Mouse (Mus musculus): ENCODE results near the gene Ttc12. TPM values are rescaled to one million over a fixed set of nuclear protein-coding genes. Genes with fewer than 3 reads are reported as not detected.

The Ttc12 gene
- total RNA-seq (2021), result 1 to 10 TPM; 6.3 to 6.9 TPM
- long read RNA-seq, experiment 1, transcript Ttc12-201 (22 exons, 3,628 nt), result major isoform, 8 of 9 reads
- long read RNA-seq, experiment 1, partial matches to known transcripts, result 0 of 9 reads
- long read RNA-seq, experiment 1, other reads (novel, unspliced or antisense), result 1 of 9 reads
- long read RNA-seq, experiment 2, partial matches to known transcripts, result 0 of 4 reads
- long read RNA-seq, experiment 2, other reads (novel, unspliced or antisense), result 2 of 4 reads

- DNase-seq, result peak; percentile 90
Measured at GRCm38 (mm10) chr9:49485892-49486311, at the start of gene Ttc12. TSS of gene Ttc12 (minus strand) at chr9:49486225.

- no peak for DNase-seq
Measured at GRCm38 (mm10) chr9:49534958-49535357, 48.9 kb upstream of the Ttc12 start.

- DNase-seq, result no peak
Measured at GRCm38 (mm10) chr9:49533912-49534491, 48.0 kb upstream of the Ttc12 start.

- DNase-seq, result no peak
Measured at GRCm38 (mm10) chr9:49533455-49533854, 47.4 kb upstream of the Ttc12 start.

- DNase-seq, result no peak
Measured at GRCm38 (mm10) chr9:49531833-49532232, 45.8 kb upstream of the Ttc12 start.

GRCm38 (mm10) chr9:49531257-49531656, 45.2 kb upstream of the Ttc12 start:
- DNase-seq, result no peak

GRCm38 (mm10) chr9:49530739-49531138, 44.7 kb upstream of the Ttc12 start:
- DNase-seq, result no peak

GRCm38 (mm10) chr9:49529366-49529959, 43.4 kb upstream of the Ttc12 start:
- no peak for DNase-seq

- peak; percentile 35 for DNase-seq
Measured at GRCm38 (mm10) chr9:49528943-49529342, 42.9 kb upstream of the Ttc12 start.

- DNase-seq, result no peak
Measured at GRCm38 (mm10) chr9:49528026-49528425, 42.0 kb upstream of the Ttc12 start.

GRCm38 (mm10) chr9:49527340-49527739, 41.3 kb upstream of the Ttc12 start:
- no peak for DNase-seq

- no peak for DNase-seq
Measured at GRCm38 (mm10) chr9:49524721-49525120, 38.7 kb upstream of the Ttc12 start.

- no peak for DNase-seq
Measured at GRCm38 (mm10) chr9:49523881-49524280, 37.9 kb upstream of the Ttc12 start.

- DNase-seq, result no peak
Measured at GRCm38 (mm10) chr9:49514306-49514705, 28.3 kb upstream of the Ttc12 start.

- DNase-seq, result no peak
Measured at GRCm38 (mm10) chr9:49510666-49511065, 24.6 kb upstream of the Ttc12 start.

- DNase-seq, result no peak
Measured at GRCm38 (mm10) chr9:49509628-49510027, 23.6 kb upstream of the Ttc12 start.

- no peak for DNase-seq
Measured at GRCm38 (mm10) chr9:49509094-49509493, 23.1 kb upstream of the Ttc12 start.

- peak; percentile 59 for DNase-seq
Measured at GRCm38 (mm10) chr9:49507829-49508585, 22.0 kb upstream of the Ttc12 start.

- DNase-seq, result no peak
Measured at GRCm38 (mm10) chr9:49504658-49505057, 18.6 kb upstream of the Ttc12 start.

GRCm38 (mm10) chr9:49502245-49502644, 16.2 kb upstream of the Ttc12 start:
- DNase-seq, result no peak

- DNase-seq, result no peak
Measured at GRCm38 (mm10) chr9:49499878-49500277, 13.9 kb upstream of the Ttc12 start.

GRCm38 (mm10) chr9:49493979-49494649, 8.1 kb upstream of the Ttc12 start:
- DNase-seq, result peak; percentile 75
